Mouse (Mus musculus): ENCODE measurements around the gene Gm9733. TPM values are rescaled to one million over a fixed set of nuclear protein-coding genes. Genes with fewer than 3 reads are reported as not detected.

The Gm9733 gene
- total and polyA plus RNA-seq, 2 experiments from 2014 or later: not detected

DNA sequence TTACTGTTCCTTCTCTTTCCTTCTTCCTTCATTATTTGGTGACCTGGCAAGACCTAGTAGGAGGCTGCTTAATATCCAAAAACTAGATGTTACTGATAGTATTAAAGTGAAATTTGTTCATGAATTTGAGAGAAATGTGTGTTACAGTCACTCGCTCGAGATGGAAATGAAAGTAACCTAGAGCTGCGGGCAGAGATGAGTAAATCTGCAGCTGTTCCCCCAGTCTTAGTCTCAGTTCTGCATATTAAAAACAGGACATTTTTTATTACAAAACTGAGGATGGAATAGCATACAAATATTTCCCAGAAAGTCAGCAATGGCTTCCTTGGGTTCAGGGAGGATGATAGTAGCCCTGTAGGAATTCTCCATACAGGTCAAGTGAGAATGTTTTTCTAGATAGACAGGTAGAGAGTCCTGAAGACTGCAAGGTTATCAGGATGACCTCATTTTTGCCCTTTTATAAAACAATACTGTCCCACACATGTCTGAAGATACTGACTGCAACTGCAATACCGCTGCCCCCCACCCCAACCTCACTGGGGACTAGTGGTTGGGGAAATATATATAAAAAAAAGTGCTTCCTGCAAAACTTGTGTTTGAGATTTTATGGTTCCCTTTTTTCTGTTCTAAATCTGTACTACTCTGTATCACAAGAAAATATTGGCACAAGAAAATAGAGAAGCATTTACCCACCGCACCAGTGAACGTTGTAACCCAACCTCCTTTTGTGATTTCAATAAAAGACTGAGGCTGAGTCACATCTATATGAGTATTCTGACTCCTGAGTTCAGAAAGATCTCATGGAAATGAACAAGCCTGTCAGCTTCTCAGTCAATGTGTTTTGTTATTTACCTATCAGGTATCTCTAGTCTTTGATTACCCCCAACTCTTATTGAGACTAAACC lies 47.4 kb downstream of the Gm9733 start:
- H3K9me3 ChIP-seq (ENCODE audit: low read length): no peaks in the 10 kb centered on the region
- no peaks in the 10 kb centered on the region for H3K36me3 ChIP-seq (ENCODE audit: insufficient read depth)
- H3K9ac ChIP-seq: no peak overlapping the region
- DNase-seq: no peak
- no peak overlapping the region for H3K4me2 ChIP-seq (ENCODE audit: low read depth)
- H3K27me3 ChIP-seq (ENCODE audit: insufficient read depth, low read length): no peaks in the 10 kb centered on the region
- ATAC-seq: no peak
- TF ChIP-seq CTCF (IDR thresholded peaks at IDR 0.05; ENCODE audit: low read depth): no peak
- no peak overlapping the region for H3K4me3 ChIP-seq (ENCODE audit: low read depth, low read length)
- no peak overlapping the region for H3K27ac ChIP-seq (ENCODE audit: low read depth, low read length)
- no peaks in the 10 kb centered on the region for H3K4me1 ChIP-seq (ENCODE audit: insufficient read depth)
- WGBS: 90% methylated on average over 6 of the region's 6 CpGs

DNA sequence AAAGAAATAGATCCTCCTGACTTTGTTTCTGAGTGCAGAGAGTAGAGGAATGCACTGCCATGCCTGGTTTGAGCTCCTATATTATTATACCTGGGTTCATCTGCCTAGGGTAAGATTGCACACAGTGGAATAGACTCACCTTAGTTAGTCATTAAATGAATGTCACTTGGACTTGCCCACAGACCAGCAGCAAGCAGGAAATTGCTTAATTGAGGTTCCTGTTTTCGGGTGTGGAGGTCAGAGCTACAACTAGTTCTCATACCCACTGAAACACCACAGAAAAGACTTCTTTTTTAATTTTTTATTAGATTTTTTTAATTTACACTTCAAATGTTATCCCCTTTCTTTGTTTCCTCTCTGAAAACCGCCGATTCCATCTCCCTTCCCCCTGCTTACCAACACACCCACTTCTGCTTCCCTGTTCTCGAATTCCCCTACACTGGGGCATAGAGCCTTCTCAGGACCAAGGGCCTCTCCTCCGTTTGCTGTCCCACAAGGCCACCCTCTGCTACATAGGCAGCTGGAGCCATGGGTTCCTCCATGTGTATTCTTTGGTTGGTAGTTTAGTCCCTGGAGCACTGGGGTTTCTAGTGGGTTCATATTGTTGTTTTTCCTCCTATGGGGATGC lies 56.1 kb downstream of the Gm9733 start:
- Histone ChIP-seq H3K27ac (ENCODE audit: low read depth, low read length) (no peak overlapping the region), H3K9ac (no peak overlapping the region), H3K36me3 (ENCODE audit: insufficient read depth) (no peaks in the 10 kb centered on the region), H3K4me1 (ENCODE audit: insufficient read depth) (no peaks in the 10 kb centered on the region), H3K4me2 (ENCODE audit: low read depth) (no peak overlapping the region), H3K9me3 (ENCODE audit: low read length) (no peaks in the 10 kb centered on the region), H3K4me3 (ENCODE audit: low read depth, low read length) (no peak overlapping the region), H3K27me3 (ENCODE audit: insufficient read depth, low read length) (no peaks in the 10 kb centered on the region)
- DNase-seq (no peak), ATAC-seq (no peak)
- WGBS: 81% methylated on average over 5 of the region's 5 CpGs
- no peak for TF ChIP-seq CTCF (IDR thresholded peaks at IDR 0.05; ENCODE audit: low read depth)

DNA sequence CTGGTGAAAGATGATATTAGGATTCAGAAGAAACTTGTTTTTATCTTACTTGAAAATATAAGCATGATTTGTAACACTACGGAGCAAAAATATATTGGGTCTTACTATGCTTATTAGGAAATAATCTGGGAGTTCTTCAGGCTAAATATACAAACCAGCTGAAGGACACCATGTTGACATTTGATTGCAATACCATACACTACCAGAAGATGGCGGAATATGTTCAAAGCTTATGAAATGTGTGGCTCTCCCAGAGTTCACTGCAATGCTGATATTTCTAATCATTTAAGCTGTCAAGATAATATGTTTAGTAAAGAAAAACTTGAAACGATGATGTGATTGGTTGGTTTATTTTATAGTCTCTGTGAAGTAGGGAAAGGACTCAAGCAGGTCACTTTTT lies 67.7 kb downstream of the Gm9733 start:
- WGBS: 13% methylated on average over 3 of the region's 3 CpGs
- DNase-seq (peak; percentile 28), ATAC-seq (no peak)
- H3K9ac ChIP-seq: no peak overlapping the region
- TF ChIP-seq CTCF (IDR thresholded peaks at IDR 0.05; ENCODE audit: low read depth): peak; percentile 59
- no peaks in the 10 kb centered on the region for H3K4me1 ChIP-seq (ENCODE audit: insufficient read depth)
- H3K9me3 ChIP-seq (ENCODE audit: low read length): no peaks in the 10 kb centered on the region
- H3K27me3 ChIP-seq (ENCODE audit: insufficient read depth, low read length): no peaks in the 10 kb centered on the region
- H3K4me3 ChIP-seq (ENCODE audit: low read depth, low read length): no peak overlapping the region
- no peak overlapping the region for H3K4me2 ChIP-seq (ENCODE audit: low read depth)
- no peak overlapping the region for H3K27ac ChIP-seq (ENCODE audit: low read depth, low read length)
- H3K36me3 ChIP-seq (ENCODE audit: insufficient read depth): no peaks in the 10 kb centered on the region

DNA sequence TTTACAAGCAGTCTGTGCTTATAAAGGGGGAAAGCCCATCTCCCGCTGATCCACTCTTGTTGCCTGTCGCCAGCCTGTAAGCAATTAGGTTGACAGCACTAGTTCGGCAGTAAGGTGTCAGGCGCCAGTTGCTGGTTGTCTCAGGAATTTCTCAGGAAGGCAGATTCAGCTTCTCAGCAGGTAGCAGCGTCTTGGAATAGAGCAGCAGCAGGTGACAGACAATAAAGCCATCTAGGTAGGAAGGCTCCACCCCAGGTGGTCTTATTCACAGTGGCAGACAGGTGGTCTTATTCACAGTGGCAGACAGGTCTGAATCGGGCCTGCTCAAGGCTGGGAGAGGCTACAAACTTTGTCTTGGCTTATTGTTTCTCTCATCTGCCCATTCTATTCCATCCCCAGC lies 76.4 kb downstream of the Gm9733 start:
- ATAC-seq: no peak
- no peak overlapping the region for H3K4me3 ChIP-seq (ENCODE audit: low read depth, low read length)
- no peak overlapping the region for H3K27ac ChIP-seq (ENCODE audit: low read depth, low read length)
- no peaks in the 10 kb centered on the region for H3K4me1 ChIP-seq (ENCODE audit: insufficient read depth)
- no peak for DNase-seq
- no peak overlapping the region for H3K9ac ChIP-seq
- 70% methylated on average over 6 of the region's 6 CpGs for WGBS
- TF ChIP-seq CTCF (IDR thresholded peaks at IDR 0.05; ENCODE audit: low read depth): no peak
- no peaks in the 10 kb centered on the region for H3K27me3 ChIP-seq (ENCODE audit: insufficient read depth, low read length)
- H3K9me3 ChIP-seq (ENCODE audit: low read length): no peaks in the 10 kb centered on the region
- no peak overlapping the region for H3K4me2 ChIP-seq (ENCODE audit: low read depth)
- H3K36me3 ChIP-seq (ENCODE audit: insufficient read depth): no peaks in the 10 kb centered on the region

Other genes with a start within 250 kb of the Gm9733 start
- gene Sirpb1a, start 94.2 kb upstream of the Gm9733 start, total RNA-seq (2014; rRNA removed): not detected in 2 replicates
- not detected in 2 replicates for gene Sirpb1a, start 94.2 kb upstream of the Gm9733 start, polyA plus RNA-seq (2015; fragmentation: Nextera tagmentation; extraction: Ambion mirVana)
- not detected in 2 replicates for gene Sirpb1b, start 242.8 kb upstream of the Gm9733 start, total RNA-seq (2014; rRNA removed)
- gene Sirpb1b, start 242.8 kb upstream of the Gm9733 start, polyA plus RNA-seq (2015; fragmentation: Nextera tagmentation; extraction: Ambion mirVana): not detected in 2 replicates